Mouse (Mus musculus): ENCODE measurements around the gene Helq. TPM values are rescaled to one million over a fixed set of nuclear protein-coding genes. Genes with fewer than 3 reads are reported as not detected.

Gene Helq
- polyA plus RNA-seq, 1 experiment from 2014 or later, result 21.1 TPM

DNA sequence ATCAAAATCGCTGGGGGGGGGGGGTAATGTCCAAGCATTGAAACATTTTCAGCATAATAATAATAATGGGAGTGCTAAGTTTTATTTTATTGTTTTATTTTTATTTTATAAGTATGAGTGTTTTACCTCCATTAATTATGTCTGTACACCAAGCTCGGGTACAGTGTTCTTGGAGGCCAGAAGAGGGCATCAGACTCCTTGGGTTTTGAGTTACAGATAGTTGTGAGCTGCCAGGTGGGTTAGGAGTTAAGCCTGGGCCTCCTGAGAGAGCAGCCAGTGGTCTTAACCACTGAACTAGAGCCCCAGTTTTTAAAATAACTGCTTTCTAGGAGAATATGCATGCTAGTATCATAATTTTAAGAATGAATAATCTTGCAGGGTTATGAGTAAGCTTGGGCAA lies 27.6 kb upstream of the Helq start:
- Histone ChIP-seq H3K27ac (no peak overlapping the region), H3K4me1 (replicated peaks) (no peaks in the 10 kb centered on the region), H3K36me3 (no peaks in the 10 kb centered on the region), H3K4me2 (no peak overlapping the region), H3K9ac (no peak overlapping the region), H3K4me3 (no peak overlapping the region), H3K9me3 (no peaks in the 10 kb centered on the region), H3K27me3 (0 out of 2 replicates have a peak, but pooled peaks cover 7% of the 10 kb centered on the region)
- ATAC-seq (ENCODE audit: low FRiP score), result no peak
- WGBS, result 28% methylated on average over 2 of the region's 2 CpGs

DNA sequence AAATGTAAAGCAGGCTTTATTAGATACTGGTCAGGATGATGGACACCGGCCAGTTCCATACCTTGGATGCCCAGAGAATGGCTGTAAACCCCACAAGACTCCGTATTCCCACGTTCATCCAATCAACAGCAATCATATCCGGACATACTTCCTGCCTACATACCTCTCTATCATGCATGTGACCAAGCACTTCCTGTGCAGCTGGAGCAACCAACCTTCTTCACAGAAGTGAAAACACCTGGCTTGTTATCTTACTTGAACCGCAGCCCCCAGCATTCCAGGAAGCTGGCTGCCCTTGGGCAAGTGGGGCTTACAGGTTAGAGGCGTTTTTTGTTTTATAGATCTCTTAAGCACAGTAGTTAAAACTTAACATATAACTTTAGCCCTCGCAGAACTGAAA lies 24.4 kb upstream of the Helq start:
- no peak overlapping the region for H3K9ac ChIP-seq
- H3K27ac ChIP-seq, result no peak overlapping the region
- H3K36me3 ChIP-seq, result no peaks in the 10 kb centered on the region
- 0 out of 2 replicates have a peak, but pooled peaks cover 7% of the 10 kb centered on the region for H3K27me3 ChIP-seq
- 89% methylated on average over 7 of the region's 7 CpGs for WGBS
- H3K4me3 ChIP-seq, result no peak overlapping the region
- H3K9me3 ChIP-seq, result no peaks in the 10 kb centered on the region
- peaks cover 5% of the 10 kb centered on the region for H3K4me1 ChIP-seq (replicated peaks)
- no peak overlapping the region for H3K4me2 ChIP-seq
- no peak for ATAC-seq (ENCODE audit: low FRiP score)

DNA sequence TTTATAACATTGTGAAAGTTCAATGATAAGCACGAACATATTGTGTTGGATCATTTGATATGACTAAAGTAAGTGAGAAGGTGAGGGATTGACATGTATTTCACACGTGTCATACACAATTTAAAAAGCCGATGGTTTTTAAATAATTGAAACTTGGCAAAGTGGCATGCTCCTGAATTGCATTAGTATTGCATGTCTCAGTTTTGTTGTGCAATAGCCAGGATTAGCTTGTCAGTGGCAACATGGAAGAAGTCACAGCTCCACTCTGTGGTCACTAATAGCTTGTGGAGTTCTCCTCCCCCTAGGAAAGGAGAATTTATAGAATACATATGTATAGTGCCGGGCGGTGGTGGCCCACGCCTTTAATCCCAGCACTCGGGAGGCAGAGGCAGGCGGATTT lies 23.0 kb upstream of the Helq start:
- Histone ChIP-seq H3K36me3 (no peaks in the 10 kb centered on the region), H3K4me2 (peak overlapping the region; percentile 88), H3K4me1 (replicated peaks) (peaks cover 5% of the 10 kb centered on the region), H3K27me3 (0 out of 2 replicates have a peak, but pooled peaks cover 5% of the 10 kb centered on the region), H3K9ac (no peak overlapping the region; the same call in 1 of the 2 replicates), H3K4me3 (peak overlapping the region; percentile 81), H3K27ac (no peak overlapping the region), H3K9me3 (no peaks in the 10 kb centered on the region)
- no peak for ATAC-seq (ENCODE audit: low FRiP score)
- WGBS, result 87% methylated on average over 8 of the region's 8 CpGs

DNA sequence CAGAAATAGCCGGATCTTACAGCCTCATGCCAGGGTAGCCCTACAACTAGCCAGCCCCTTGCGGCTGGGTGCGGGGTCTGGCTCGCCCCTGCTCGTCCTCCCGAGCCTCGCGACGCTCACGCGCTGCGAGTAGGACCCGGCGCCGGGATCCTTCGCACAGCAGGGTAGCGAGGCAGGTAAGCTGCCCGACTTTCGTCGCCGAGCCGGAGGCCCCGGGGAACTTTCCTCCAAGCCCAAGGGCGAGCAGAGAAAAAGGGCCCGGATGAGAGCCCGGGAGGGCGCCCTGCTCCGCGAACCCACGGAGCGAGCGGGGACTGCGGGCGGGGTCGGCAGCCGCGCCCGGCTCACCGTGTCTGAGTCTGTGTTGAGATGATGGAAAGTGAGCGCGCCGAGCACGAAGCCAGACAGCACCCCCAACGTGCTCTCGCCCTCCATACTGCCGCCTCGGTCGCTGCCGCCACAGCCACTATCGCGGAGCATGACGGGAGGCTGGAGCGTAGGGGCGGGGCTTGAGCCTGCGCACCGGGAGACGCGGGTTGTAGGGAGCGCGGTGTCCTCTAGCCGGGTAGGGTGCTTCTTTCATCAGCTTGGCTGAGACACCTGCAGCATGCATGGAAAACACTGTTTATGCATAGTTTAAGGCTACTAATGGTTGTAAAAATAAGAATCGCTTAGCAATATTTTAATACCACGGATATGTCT lies 22.2 kb upstream of the Helq start, which contains the start of gene Abraxas1:
TSS of gene Abraxas1 (minus strand) at position 483 of the 702 bp plus-strand sequence.
- H3K27me3 ChIP-seq, result 0 out of 2 replicates have a peak, but pooled peaks cover 4% of the 10 kb centered on the region
- under 1% methylated on average over 63 of the region's 63 CpGs for WGBS
- ATAC-seq (ENCODE audit: low FRiP score), result peak; percentile 99
- peaks cover 5% of the 10 kb centered on the region for H3K4me1 ChIP-seq (replicated peaks)
- peak within 1 kb of the TSS; percentile 88 for H3K4me2 ChIP-seq
- H3K36me3 ChIP-seq, result peaks cover 6% of the 10 kb centered on the region
- H3K9ac ChIP-seq, result peak within 1 kb of the TSS; percentile 94
- peak within 1 kb of the TSS; percentile 81 for H3K4me3 ChIP-seq
- H3K27ac ChIP-seq, result peak within 1 kb of the TSS; percentile 87
- no peaks in the 10 kb centered on the region for H3K9me3 ChIP-seq

DNA sequence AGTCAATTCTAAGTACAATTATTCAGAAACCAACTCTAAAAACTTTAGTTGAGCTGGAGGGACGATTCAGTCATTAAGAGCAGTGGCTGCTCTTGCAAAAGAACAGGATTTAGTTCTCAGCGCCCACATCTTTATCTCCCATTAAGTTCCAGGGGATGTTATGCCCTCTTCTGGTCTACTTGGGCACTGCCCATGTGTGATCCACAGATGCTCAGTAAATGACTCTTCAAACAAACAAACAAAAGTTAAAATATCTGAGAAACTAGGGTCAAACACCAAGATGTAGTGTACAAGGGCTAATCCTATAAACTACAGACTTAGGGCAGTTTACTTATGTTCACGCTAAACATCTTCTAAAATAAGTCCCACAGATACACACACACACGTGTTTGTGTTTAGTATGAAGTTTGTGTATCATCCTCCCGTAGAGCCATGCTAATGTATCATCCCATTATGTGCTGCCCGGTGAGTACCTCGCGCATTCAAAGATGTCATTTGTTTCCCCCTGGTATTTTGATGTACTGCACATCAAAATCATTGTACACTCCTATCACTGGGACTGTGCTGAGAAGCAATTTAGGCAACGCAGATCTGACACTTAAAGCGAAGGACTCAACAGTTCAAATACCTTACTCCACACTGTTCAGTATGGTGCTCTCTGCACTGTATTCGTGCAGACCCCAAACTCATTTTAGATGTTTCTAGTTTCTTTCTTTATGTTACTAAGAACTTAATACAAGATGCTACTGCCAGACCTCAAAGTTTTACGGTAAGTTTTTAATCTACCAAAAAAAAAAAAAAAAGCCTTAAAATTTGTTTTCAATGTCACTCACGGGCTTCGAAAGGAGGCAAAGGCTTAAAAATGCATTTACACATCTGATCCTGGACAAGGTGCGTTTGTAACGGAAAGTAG lies 21.4 kb upstream of the Helq start:
- Histone ChIP-seq H3K27ac (peak overlapping the region; percentile 87), H3K36me3 (peaks cover 9% of the 10 kb centered on the region), H3K27me3 (0 out of 2 replicates have a peak, but pooled peaks cover 4% of the 10 kb centered on the region), H3K4me1 (replicated peaks) (peaks cover 5% of the 10 kb centered on the region), H3K4me2 (peak overlapping the region; percentile 88), H3K9me3 (no peaks in the 10 kb centered on the region), H3K9ac (peak overlapping the region; percentile 94), H3K4me3 (peak overlapping the region; percentile 81)
- WGBS, result 33% methylated on average over 16 of the region's 16 CpGs
- no peak for ATAC-seq (ENCODE audit: low FRiP score)

DNA sequence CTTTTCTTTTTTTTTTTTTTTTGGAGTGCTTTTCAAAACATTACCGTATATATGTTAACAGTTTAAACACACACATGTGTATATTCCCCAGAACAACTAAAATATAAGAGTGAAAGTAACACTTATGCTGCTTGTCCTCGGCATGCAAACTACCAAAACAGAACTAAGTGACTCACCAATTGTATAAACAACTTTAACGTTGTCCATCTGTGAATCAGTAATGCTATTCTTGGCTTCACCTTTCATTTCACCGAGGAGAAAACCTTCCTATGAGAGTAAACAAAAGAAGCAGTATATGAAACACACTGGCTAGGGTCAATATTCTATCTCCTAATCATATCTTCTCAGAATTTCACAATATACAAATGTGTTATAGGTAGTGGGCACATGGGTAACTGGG lies 19.9 kb upstream of the Helq start:
- Histone ChIP-seq H3K9ac (no peak overlapping the region), H3K27ac (no peak overlapping the region), H3K4me2 (no peak overlapping the region), H3K4me1 (replicated peaks) (peaks cover 5% of the 10 kb centered on the region), H3K4me3 (no peak overlapping the region), H3K27me3 (0 out of 2 replicates have a peak, but pooled peaks cover 4% of the 10 kb centered on the region), H3K36me3 (peaks cover 14% of the 10 kb centered on the region), H3K9me3 (no peaks in the 10 kb centered on the region)
- ATAC-seq (ENCODE audit: low FRiP score), result no peak
- WGBS, result 88% methylated on average over 4 of the region's 4 CpGs

DNA sequence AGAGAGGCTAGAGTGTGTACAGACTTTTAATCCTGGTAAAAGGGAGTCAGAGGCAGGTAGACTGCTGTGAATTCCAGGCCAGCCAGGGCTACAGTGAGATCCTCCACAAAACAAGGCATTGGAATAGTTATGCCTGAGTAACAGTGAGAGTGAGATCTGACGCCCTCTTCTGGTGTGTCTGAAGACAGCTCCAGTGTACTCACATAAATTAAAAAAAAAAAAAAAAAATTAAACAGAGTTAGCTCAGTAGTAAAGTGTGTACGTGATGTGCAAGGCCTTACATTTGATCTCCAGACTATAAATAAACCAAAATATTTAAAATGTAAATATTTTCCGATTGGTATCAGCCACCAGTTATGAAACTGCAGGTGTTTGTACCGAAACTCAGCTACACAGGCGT lies 4.3 kb downstream of the Helq start:
- no peak overlapping the region for H3K27ac ChIP-seq
- peaks cover 13% of the 10 kb centered on the region for H3K4me1 ChIP-seq (replicated peaks)
- H3K4me2 ChIP-seq, result no peak overlapping the region
- no peaks in the 10 kb centered on the region for H3K9me3 ChIP-seq
- H3K27me3 ChIP-seq, result no peaks in the 10 kb centered on the region
- peaks cover 68% of the 10 kb centered on the region for H3K36me3 ChIP-seq
- H3K4me3 ChIP-seq, result no peak overlapping the region
- no peak for ATAC-seq (ENCODE audit: low FRiP score)
- H3K9ac ChIP-seq, result no peak overlapping the region
- WGBS, result 85% methylated on average over 5 of the region's 5 CpGs

DNA sequence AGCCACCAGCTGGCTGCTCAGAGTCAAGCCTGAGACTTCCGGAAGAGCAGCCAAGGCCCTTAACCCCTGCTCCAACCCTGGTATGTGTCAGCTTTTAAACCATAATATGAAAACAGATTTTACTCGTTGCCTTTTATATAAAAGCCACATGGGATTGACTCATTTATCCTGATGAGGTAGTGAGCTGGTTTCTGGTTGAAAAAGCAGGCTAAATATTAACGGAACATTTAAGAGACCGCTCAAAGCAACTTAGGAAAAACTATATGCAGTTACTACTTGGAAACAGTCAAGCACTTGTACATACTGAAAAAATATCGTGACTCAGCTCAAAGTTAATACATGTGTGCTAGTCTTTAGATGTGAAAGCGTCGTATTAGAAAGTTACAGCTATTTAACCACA lies 6.1 kb downstream of the Helq start:
- Histone ChIP-seq H3K4me2 (no peak overlapping the region), H3K27ac (no peak overlapping the region), H3K4me3 (no peak overlapping the region), H3K9me3 (no peaks in the 10 kb centered on the region), H3K27me3 (no peaks in the 10 kb centered on the region), H3K36me3 (peaks cover 85% of the 10 kb centered on the region), H3K4me1 (replicated peaks) (peaks cover 5% of the 10 kb centered on the region), H3K9ac (no peak overlapping the region)
- WGBS, result 91% methylated on average over 7 of the region's 7 CpGs
- no peak for ATAC-seq (ENCODE audit: low FRiP score)

DNA sequence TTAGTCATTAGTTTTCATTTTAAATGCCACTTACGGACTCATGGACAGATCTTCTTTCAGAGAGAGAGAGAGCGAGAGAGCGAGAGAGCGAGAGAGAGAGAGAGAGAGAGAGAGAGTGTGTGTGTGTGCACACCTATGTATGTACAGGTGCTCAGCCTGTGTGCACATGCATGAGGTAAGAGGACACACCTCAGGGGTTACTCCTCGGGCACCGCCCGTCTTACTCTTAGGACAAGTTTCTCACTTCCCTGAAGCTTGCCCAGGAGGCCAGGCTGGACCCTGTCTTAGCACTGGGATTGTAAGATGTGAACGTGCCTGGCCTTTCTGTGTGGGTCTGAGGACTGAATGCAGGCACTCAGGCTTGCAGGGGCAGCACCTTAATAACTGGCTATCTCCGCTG lies 10.9 kb downstream of the Helq start:
- H3K9me3 ChIP-seq, result no peaks in the 10 kb centered on the region
- no peak overlapping the region for H3K27ac ChIP-seq
- H3K27me3 ChIP-seq, result no peaks in the 10 kb centered on the region
- H3K4me3 ChIP-seq, result no peak overlapping the region
- peaks cover 91% of the 10 kb centered on the region for H3K36me3 ChIP-seq
- H3K9ac ChIP-seq, result no peak overlapping the region
- no peak overlapping the region for H3K4me2 ChIP-seq
- no peak for ATAC-seq (ENCODE audit: low FRiP score)
- WGBS, result 93% methylated on average over 9 of the region's 9 CpGs
- H3K4me1 ChIP-seq (replicated peaks), result no peaks in the 10 kb centered on the region

DNA sequence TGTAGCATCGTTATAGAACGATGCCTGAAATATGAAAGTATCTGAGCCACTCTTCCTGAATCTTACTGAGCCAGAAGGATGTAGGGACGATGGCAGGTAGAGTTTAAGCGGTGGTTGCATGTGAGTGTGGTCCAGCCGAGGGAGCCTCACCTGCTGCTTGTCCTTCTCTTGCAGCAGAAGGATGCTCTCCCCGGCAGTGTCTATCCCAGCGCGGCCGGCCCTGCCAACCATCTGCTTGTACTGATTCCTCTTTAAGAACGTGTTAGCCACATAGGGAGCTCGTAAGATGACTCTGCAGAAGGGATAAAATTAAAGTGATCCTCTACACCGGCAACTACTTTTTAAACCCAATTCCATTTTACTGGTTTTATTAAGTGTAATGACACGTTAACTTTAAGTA lies 19.4 kb downstream of the Helq start:
- Histone ChIP-seq H3K27ac (no peak overlapping the region), H3K4me3 (no peak overlapping the region), H3K4me2 (no peak overlapping the region), H3K4me1 (replicated peaks) (no peaks in the 10 kb centered on the region), H3K9ac (no peak overlapping the region), H3K36me3 (peaks cover 84% of the 10 kb centered on the region), H3K27me3 (no peaks in the 10 kb centered on the region), H3K9me3 (no peaks in the 10 kb centered on the region)
- WGBS, result 95% methylated on average over 13 of the region's 13 CpGs
- no peak for ATAC-seq (ENCODE audit: low FRiP score)

DNA sequence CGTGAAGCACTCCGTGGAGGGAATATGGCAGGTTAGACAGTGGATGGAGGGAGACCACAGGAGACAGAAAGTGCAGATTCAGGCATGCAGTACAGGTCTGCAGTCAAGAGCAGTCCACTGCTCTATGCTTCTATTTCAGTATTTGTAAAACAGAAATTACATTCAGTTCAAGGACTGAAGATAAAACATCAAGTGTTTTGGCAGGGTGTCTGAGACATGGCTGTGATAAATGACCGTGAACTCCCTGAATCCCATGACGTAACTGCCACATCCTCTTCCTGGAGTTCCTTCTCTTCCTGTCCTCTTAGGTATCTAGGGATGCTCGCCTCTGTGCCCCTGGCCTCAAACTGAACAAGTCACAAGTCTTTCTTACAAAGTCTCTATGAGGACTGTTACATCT lies 21.5 kb downstream of the Helq start:
- no peak overlapping the region for H3K27ac ChIP-seq
- H3K36me3 ChIP-seq, result peaks cover 82% of the 10 kb centered on the region
- no peak for ATAC-seq (ENCODE audit: low FRiP score)
- 96% methylated on average over 5 of the region's 5 CpGs for WGBS
- no peak overlapping the region for H3K4me3 ChIP-seq
- no peaks in the 10 kb centered on the region for H3K4me1 ChIP-seq (replicated peaks)
- no peaks in the 10 kb centered on the region for H3K27me3 ChIP-seq
- no peaks in the 10 kb centered on the region for H3K9me3 ChIP-seq
- H3K4me2 ChIP-seq, result no peak overlapping the region
- H3K9ac ChIP-seq, result no peak overlapping the region

DNA sequence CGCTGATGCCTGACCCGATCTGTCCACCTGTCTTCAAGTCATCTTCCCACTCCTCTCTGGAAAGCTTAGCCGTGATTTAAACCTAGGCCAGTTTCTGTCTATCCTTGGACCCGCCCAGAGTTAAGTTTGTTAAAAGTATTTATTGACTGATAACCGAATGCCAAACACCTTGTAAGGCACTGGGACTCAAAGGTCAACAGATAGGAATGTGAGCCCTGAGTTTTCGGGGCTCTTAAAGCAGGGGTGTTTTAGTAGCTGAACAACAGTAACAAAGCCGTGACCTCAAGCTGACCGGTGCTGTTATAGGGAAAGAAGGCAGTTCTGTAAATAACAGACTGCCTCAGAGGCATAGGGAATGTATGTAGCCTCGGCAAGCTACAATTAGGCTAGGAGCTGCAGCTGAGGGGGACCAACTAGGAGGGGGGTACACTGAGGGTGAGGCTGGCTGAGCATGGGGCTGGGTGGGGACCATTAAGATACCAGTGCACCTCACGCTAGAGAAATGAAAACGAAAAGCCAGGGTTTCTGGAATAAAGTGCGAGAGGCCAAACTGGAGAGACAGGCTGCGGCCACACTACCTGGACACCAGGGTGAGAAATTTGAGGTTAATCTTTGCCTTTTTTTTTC lies 22.5 kb downstream of the Helq start:
- Histone ChIP-seq H3K9me3 (no peaks in the 10 kb centered on the region), H3K9ac (no peak overlapping the region), H3K36me3 (peaks cover 82% of the 10 kb centered on the region), H3K4me1 (replicated peaks) (no peaks in the 10 kb centered on the region), H3K4me3 (no peak overlapping the region), H3K4me2 (no peak overlapping the region), H3K27me3 (no peaks in the 10 kb centered on the region), H3K27ac (no peak overlapping the region)
- 91% methylated on average over 13 of the region's 13 CpGs for WGBS
- no peak for ATAC-seq (ENCODE audit: low FRiP score)

All from hindbrain, embryonic 13.5 days (tissue).